Mouse (Mus musculus): ENCODE results near the gene Rimbp2.

- TF ChIP-seq CTCF (IDR thresholded peaks at IDR 0.05; ENCODE audit: low read depth, low read length) (no peak), POLR2AphosphoS5 (IDR thresholded peaks at IDR 0.05; ENCODE audit: insufficient replicate concordance, low read depth, low read length) (no peak)
Measured at GRCm38 (mm10) chr5:128863497-128863896, 89.8 kb downstream of the Rimbp2 start.

Measured in G1E (cell line).